Mouse (Mus musculus) embryonic facial prominence, embryonic 12.5 days (tissue): ENCODE results near the gene Rgs16. TPM values are rescaled to one million over a fixed set of nuclear protein-coding genes. Genes with fewer than 3 reads are reported as not detected.
"Not testable (repeated sequence)": the region's sequence is repeated elsewhere in the genome, so short reads cannot be mapped to it uniquely, and the experiment has no call there.

Source experiments
- ATAC-seq: fragments of 200-750 bp; cut with Nextera tagmentation; 2 replicates; pipeline ENCODE4 v1.8.0; 2017; ENCODE audit not compliant: insufficient number of reproducible peaks, insufficient read depth, low FRiP score, low TSS enrichment
- H3K27ac ChIP-seq: fragments of 300-500 bp; sonication (generic); 2 replicates; pipeline ENCODE4 v1.5.1; 2016; ENCODE audit warnings: mild to moderate bottlenecking
- H3K27me3 ChIP-seq: fragments of 300-500 bp; sonication (generic); 2 replicates; pipeline ENCODE4 v1.6.1; 2016; ENCODE audit warnings: mild to moderate bottlenecking, moderate library complexity
- H3K36me3 ChIP-seq: fragments of 300-500 bp; sonication (generic); 2 replicates; pipeline ENCODE4 v1.6.1; 2016; ENCODE audit warnings: mild to moderate bottlenecking
- H3K4me1 ChIP-seq: fragments of 300-500 bp; sonication (generic); 2 replicates; pipeline ENCODE4 v1.6.1; 2016
- H3K4me2 ChIP-seq: fragments of 300-500 bp; sonication (generic); replicated peaks from 2 replicates; pipeline ENCODE4 v1.6.1; 2016; ENCODE audit warnings: mild to moderate bottlenecking, moderate library complexity
- H3K4me3 ChIP-seq: fragments of 300-500 bp; sonication (generic); 2 replicates; pipeline ENCODE4 v1.5.1; 2016; ENCODE audit warnings: mild to moderate bottlenecking
- H3K9ac ChIP-seq: fragments of 300-500 bp; sonication (generic); 2 replicates; pipeline ENCODE4 v1.6.1; 2016; ENCODE audit warnings: mild to moderate bottlenecking, moderate library complexity
- H3K9me3 ChIP-seq: fragments of 300-500 bp; sonication (generic); 2 replicates; pipeline ENCODE4 v1.6.1; 2016; ENCODE audit warnings: mild to moderate bottlenecking, moderate library complexity
- WGBS: fragments of 180-500 bp; shearing (Covaris S2); methylation state at CpG from one replicate; pipeline ENCODE4 v1.1.7; 2016; 5-methylcytosine and 5-hydroxymethylcytosine counted together
- polyA plus RNA-seq: library from polyadenylated mRNA; unstranded; fragments of >200 nt; fragmentation: Nextera tagmentation; extraction: Ambion mirVana; gene quantifications from 2 replicates; pipeline ENCODE4 v1.2.1, GENCODE M21; 2016

The Rgs16 gene
- polyA plus RNA-seq, 1 experiment from 2014 or later: 18.2 TPM

DNA sequence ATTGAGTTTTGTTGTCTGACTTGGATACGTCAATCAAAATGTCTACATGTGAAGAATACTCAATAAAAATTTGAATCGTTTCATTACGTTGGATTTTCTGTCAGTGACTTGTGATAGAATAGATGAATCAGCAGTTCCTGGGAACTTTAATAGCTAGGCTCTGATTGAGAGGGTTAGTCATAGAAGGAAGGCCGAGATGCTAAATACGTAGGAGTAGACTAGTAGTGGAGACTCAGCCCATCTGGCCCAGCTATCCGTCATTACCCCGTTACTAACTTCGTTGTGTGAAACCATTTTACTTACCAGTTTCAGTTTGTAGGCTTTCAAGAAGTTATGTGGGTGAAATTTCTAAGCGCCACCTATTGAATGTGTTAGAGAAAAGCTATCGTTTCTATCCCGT lies 24.0 kb downstream of the Rgs16 start:
- no peak for ATAC-seq
- H3K9ac ChIP-seq: no peak overlapping the region
- H3K4me3 ChIP-seq: no peak overlapping the region
- no peaks in the 10 kb centered on the region for H3K27me3 ChIP-seq
- 84% methylated on average over 11 of the region's 11 CpGs for WGBS
- no peaks in the 10 kb centered on the region for H3K9me3 ChIP-seq
- H3K36me3 ChIP-seq: peaks cover 15% of the 10 kb centered on the region; the same call in 1 of the 2 replicates
- H3K4me2 ChIP-seq: no peak overlapping the region
- H3K4me1 ChIP-seq: no peaks in the 10 kb centered on the region
- no peak overlapping the region for H3K27ac ChIP-seq

GRCm38 (mm10) chr1:153766298-153766697 lies 26.1 kb downstream of the Rgs16 start:
- no peak overlapping the region for H3K4me2 ChIP-seq
- peaks cover 4% of the 10 kb centered on the region; the same call in 1 of the 2 replicates for H3K36me3 ChIP-seq
- 46% methylated on average over 8 of the region's 8 CpGs for WGBS
- no peak overlapping the region for H3K9ac ChIP-seq
- no peaks in the 10 kb centered on the region for H3K27me3 ChIP-seq
- no peaks in the 10 kb centered on the region for H3K9me3 ChIP-seq
- ATAC-seq: no peak
- H3K4me1 ChIP-seq: no peaks in the 10 kb centered on the region
- H3K4me3 ChIP-seq: no peak overlapping the region
- H3K27ac ChIP-seq: no peak overlapping the region

DNA sequence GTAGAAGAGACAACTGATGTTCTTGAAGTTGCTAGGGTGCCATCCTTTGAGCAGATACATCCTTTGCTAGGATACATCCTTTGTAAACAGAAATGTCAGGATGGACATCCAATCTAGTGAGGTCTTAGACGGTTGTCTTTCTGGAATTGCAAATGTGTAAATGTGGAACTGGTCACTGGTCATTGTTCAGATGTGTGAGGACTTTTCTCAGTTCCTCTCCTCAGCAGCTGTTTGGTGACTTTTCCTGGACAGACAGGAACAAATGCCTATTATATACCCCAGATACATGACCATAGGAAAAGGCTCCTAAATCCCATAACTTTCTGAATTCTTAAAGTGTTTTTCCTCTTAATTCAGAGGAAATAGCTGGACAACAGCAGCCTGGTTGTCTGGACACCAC lies 27.1 kb downstream of the Rgs16 start:
- H3K27me3 ChIP-seq: no peaks in the 10 kb centered on the region
- WGBS: 79% methylated on average over 1 of the region's 1 CpGs
- no peak for ATAC-seq
- no peak overlapping the region for H3K4me3 ChIP-seq
- H3K4me1 ChIP-seq: no peaks in the 10 kb centered on the region
- H3K27ac ChIP-seq: no peak overlapping the region
- H3K9ac ChIP-seq: no peak overlapping the region
- H3K4me2 ChIP-seq: no peak overlapping the region
- no peaks in the 10 kb centered on the region for H3K9me3 ChIP-seq
- no peaks in the 10 kb centered on the region for H3K36me3 ChIP-seq

- H3K4me2 ChIP-seq: no peak overlapping the region
- H3K27ac ChIP-seq: no peak overlapping the region
- WGBS: 81% methylated on average over 5 of the region's 5 CpGs
- no peak overlapping the region for H3K9ac ChIP-seq
- H3K4me3 ChIP-seq: no peak overlapping the region
- no peaks in the 10 kb centered on the region for H3K9me3 ChIP-seq
- H3K4me1 ChIP-seq: no peaks in the 10 kb centered on the region
- no peaks in the 10 kb centered on the region for H3K27me3 ChIP-seq
- H3K36me3 ChIP-seq: no peaks in the 10 kb centered on the region
- ATAC-seq: no peak
Measured at GRCm38 (mm10) chr1:153768465-153768864, 28.3 kb downstream of the Rgs16 start.

- H3K4me3 ChIP-seq, H3K9ac ChIP-seq, H3K4me1 ChIP-seq, ATAC-seq, H3K27ac ChIP-seq, H3K27me3 ChIP-seq, H3K4me2 ChIP-seq, H3K9me3 ChIP-seq, H3K36me3 ChIP-seq: not testable (repeated sequence)
- 63% methylated on average over 6 of the region's 6 CpGs for WGBS
Measured at GRCm38 (mm10) chr1:153769571-153769970, 29.4 kb downstream of the Rgs16 start.

- H3K27me3 ChIP-seq: no peaks in the 10 kb centered on the region
- WGBS: 78% methylated on average over 10 of the region's 10 CpGs
Measured at GRCm38 (mm10) chr1:153769998-153770775, 30.0 kb downstream of the Rgs16 start.

DNA sequence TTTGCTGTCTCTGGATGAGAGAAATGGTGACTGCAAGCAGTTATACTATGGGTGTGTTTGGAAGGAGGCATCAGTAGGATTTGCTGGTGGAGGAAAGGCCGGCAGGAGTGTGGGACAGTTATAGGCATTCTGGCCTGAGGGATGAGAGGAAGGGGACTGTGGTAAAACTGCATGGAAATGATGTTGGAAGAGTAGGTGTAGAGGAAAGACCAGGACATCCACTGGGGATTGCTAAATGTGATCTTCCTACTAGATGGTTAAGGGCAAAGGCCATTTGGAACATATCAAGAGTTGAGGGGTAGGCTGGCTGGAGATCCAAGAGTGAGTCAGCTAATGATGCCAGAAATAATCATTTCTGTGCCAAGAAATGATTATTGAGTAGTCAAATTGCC lies 30.6 kb downstream of the Rgs16 start:
- H3K27ac ChIP-seq: no peak overlapping the region
- no peaks in the 10 kb centered on the region for H3K9me3 ChIP-seq
- H3K4me3 ChIP-seq: no peak overlapping the region
- no peak for ATAC-seq
- H3K36me3 ChIP-seq: no peaks in the 10 kb centered on the region
- 89% methylated on average over 1 of the region's 1 CpGs for WGBS
- H3K9ac ChIP-seq: no peak overlapping the region
- H3K4me2 ChIP-seq: no peak overlapping the region
- H3K27me3 ChIP-seq: no peaks in the 10 kb centered on the region
- no peaks in the 10 kb centered on the region for H3K4me1 ChIP-seq

More at GRCm38 (mm10) chr1:153769998-153770775, 30.0 kb downstream of the Rgs16 start:
- Histone ChIP-seq H3K9ac (no peak overlapping the region), H3K9me3 (no peaks in the 10 kb centered on the region), H3K4me3 (no peak overlapping the region), H3K27ac (no peak overlapping the region), H3K4me1 (no peaks in the 10 kb centered on the region), H3K4me2 (no peak overlapping the region), H3K36me3 (no peaks in the 10 kb centered on the region)
- ATAC-seq: no peak

DNA sequence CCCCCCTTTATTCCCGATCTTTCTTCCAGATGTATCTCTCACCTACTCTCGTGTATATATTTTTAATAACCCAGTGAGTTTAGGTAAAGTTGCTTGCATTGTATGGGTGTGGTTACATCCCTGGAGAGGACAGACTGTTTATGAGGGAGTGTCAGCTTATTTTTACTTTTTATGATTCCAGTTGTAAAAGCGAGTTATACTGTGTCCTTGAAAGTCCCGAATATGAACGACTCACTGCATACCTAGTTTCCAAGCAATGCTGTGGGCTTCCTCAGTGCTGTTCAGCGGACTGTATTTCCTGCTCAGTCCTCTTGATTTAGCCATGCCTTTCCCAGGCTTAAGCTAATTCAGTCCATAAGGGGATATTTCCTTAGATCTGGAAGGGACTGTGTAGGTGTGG lies 35.0 kb downstream of the Rgs16 start:
- Histone ChIP-seq H3K27ac (no peak overlapping the region), H3K4me1 (no peaks in the 10 kb centered on the region), H3K9ac (no peak overlapping the region), H3K36me3 (no peaks in the 10 kb centered on the region), H3K9me3 (no peaks in the 10 kb centered on the region), H3K4me3 (no peak overlapping the region), H3K27me3 (no peaks in the 10 kb centered on the region), H3K4me2 (no peak overlapping the region)
- ATAC-seq: no peak
- 69% methylated on average over 6 of the region's 6 CpGs for WGBS

GRCm38 (mm10) chr1:153776257-153776656 lies 36.1 kb downstream of the Rgs16 start:
- Histone ChIP-seq H3K4me3 (no peak overlapping the region), H3K9me3 (no peaks in the 10 kb centered on the region), H3K27ac (no peak overlapping the region), H3K36me3 (no peaks in the 10 kb centered on the region), H3K27me3 (no peaks in the 10 kb centered on the region), H3K9ac (no peak overlapping the region), H3K4me1 (no peaks in the 10 kb centered on the region), H3K4me2 (no peak overlapping the region)
- ATAC-seq: no peak
- WGBS: 88% methylated on average over 7 of the region's 7 CpGs

DNA sequence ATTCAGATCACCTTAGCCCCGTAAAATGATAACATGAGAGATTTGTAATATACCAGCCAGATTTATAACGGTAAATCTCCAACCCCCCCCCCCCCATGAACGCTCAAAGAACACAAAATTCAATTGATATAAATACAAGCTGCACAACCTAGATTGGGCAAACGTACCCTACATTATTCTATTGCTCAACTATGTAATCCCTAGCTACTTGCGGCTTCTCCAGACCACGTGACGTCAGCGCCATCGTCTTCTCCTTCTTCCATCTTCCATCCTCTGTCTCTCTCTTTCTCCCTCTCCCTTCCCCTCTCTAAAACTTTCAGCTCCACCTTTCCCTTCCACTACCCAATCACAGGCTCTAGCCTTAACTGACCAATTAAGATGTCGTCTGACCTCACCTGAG lies 38.1 kb downstream of the Rgs16 start:
- H3K27ac ChIP-seq: no peak overlapping the region
- H3K9me3 ChIP-seq: no peaks in the 10 kb centered on the region
- no peaks in the 10 kb centered on the region for H3K36me3 ChIP-seq
- H3K4me3 ChIP-seq: no peak overlapping the region
- ATAC-seq: no peak
- 87% methylated on average over 10 of the region's 10 CpGs for WGBS
- H3K27me3 ChIP-seq: no peaks in the 10 kb centered on the region
- H3K9ac ChIP-seq: no peak overlapping the region
- H3K4me1 ChIP-seq: no peaks in the 10 kb centered on the region
- H3K4me2 ChIP-seq: no peak overlapping the region

GRCm38 (mm10) chr1:153783339-153783738 lies 43.2 kb downstream of the Rgs16 start:
- Histone ChIP-seq H3K36me3 (no peaks in the 10 kb centered on the region), H3K27ac (no peak overlapping the region), H3K4me2 (no peak overlapping the region), H3K27me3 (no peaks in the 10 kb centered on the region), H3K4me3 (no peak overlapping the region), H3K9me3 (no peaks in the 10 kb centered on the region), H3K4me1 (no peaks in the 10 kb centered on the region), H3K9ac (no peak overlapping the region)
- no peak for ATAC-seq
- 28% methylated on average over 1 of the region's 1 CpGs for WGBS

DNA sequence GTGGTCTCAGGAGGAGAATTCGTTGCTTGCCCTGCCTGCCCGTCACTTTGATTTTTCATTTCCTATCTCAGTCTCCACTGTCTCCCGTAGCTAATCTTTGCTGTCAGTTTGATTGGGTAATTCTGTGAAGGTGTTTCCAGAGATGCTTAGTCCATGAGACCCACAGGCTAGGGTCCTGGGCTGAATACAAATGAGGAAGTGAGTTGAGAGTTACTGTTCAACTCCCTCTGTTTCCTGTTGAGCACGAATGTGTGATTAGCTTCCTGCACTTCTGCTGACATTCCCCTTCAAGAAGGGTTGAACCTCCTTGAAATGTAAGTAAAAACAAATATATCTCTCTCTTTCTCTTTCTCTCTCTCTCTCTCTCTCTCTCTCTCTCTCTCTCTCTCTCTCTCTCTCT lies 45.5 kb downstream of the Rgs16 start:
- no peak overlapping the region for H3K27ac ChIP-seq
- no peak overlapping the region for H3K4me2 ChIP-seq
- H3K9me3 ChIP-seq: no peaks in the 10 kb centered on the region
- H3K4me1 ChIP-seq: no peaks in the 10 kb centered on the region
- no peaks in the 10 kb centered on the region for H3K27me3 ChIP-seq
- no peak overlapping the region for H3K4me3 ChIP-seq
- ATAC-seq: no peak
- no peak overlapping the region for H3K9ac ChIP-seq
- no peaks in the 10 kb centered on the region for H3K36me3 ChIP-seq
- 67% methylated on average over 4 of the region's 4 CpGs for WGBS
